Mouse (Mus musculus): ENCODE measurements around the gene Ado.

The Ado gene

DNA sequence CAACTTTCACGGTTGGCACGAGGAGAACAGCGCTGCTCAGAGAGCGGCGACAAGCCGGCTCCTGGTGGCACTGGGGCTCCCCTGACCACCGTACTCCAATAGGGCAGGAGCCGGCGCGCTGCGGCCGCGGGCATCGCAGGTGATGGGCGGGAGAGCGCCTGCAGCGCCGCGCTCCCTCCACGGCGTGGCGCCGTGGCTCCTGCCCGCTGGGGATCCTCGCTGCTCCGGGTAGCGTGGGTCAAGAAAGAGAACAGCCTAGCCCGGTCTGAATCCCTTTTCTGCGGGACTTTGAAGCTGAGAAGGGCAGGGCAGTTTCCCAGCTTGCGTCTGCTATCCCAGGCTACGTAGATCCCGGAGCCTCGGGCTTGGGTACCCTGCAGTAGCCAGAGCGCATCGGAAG lies 12.8 kb downstream of the Ado start:
- DNase-seq, result peak; percentile 52

DNA sequence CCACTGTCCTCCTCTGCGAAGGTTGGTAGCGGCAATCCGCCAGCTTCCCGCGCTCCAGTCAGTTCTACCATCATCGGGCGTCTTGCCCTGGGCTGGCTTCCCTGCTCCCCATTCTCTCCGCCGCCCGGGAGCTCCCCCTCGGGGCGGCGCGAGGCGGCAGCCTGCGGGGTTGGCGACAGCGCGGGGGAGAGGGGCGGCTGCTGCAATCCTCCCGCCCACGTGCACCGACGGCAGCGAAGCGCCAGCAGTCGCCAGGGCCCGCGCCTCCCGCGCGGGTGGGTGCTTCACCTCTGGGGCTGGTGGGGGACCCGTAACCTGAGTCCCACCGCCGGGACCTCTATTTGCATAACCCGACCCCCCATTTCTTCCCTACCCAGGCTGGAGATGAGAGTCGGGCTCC lies 13.5 kb downstream of the Ado start, which contains the start of gene Egr2:
Egr2 (plus strand) TSS at position 220 of the 400 bp plus-strand sequence.
- DNase-seq, result no peak

DNA sequence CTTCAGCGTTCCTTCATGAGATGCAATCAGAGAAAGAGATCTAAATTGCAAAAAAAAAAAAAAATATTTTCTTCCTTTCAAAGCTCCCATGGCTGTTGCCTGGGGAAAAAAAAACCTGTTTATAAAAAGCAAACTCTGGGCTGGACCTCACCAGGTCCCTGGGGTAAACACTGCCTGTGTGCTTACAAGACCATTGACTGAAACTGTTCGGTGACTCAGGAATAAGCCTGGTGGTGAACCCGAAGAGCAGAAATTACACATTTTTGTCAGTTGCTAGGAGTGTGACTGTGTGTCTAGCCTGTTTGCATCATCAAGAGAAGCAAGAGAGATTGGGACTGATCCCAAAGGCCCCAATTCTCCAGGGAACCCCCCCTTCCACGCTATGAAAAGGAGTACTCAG lies 19.0 kb downstream of the Ado start:
- DNase-seq, result no peak

DNA sequence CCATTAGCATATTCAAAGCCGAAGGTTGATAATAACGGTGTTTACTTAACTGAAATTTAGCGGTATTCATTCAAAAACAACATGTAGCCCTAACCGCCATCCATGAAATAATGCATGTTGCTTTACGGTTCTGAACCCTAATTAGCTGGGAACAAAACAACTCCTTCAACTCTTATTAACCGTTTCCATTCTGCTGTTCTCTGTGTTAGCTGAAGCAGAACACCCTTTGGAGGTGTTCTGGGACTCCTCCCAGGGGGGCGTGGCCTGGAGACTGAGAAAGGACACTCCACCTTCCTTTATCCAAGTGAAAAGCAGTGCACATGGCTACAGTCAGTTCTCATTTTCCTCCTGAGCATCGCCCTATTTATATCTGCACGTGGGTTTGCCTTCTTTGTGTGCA lies 22.3 kb downstream of the Ado start:
- no peak for DNase-seq

DNA sequence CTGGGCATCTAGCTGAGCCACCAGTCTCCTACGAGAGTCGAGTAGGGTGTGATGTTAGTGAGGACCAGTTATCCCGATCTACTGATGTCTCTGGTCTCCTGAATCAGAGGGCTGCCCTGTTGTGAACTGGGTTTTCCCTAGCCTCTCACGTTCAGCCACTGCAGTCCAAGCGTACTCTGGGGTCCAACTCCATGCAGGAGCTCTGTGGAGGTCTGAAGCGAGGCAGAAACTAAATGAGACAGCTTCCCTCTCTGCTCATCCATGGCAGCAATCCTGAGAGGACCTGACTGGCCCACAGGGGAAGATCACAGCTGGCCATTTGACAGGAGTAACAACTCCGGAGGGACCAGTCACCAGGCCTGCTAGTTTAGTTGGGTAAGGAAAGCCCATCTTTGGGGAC lies 24.1 kb downstream of the Ado start:
- no peak for DNase-seq

DNA sequence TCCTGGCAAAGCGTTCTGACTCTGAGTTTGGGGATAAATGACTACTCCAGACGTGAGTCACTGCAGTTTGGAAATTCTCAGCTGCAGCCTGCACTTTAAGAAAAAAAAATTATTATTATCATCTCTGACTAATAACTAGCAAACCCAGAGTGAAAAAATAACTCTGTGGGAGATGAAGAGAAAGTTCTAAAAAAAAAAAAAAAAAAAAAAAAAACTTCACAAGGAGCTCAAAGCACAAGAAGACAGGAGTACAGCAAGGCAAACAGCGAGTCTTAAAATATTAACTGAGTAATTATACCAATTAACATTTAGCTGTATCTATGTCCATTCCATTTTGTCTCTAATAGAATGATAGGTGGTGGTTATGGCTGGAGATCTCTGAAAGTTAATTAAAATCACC lies 24.6 kb downstream of the Ado start:
- DNase-seq, result no peak

DNA sequence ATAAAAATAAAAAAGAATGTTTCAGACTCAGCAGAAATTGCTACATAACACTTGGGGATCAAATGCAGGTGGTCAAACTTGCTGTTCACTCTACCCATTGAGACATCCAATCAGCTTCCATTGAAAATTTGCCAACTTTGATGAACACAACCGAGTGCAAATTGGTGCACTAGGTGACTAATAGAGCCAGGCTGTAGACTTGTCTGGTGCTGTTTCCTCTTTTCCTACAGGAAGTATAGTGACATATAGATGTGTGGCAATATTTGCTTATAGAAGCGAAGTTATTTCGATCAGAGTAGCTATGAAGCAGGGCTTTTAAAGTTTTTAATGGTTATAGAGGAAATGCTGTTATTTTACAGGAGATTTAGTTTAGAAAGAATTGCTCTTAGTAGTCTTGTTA lies 30.0 kb downstream of the Ado start:
- no peak for DNase-seq

DNA sequence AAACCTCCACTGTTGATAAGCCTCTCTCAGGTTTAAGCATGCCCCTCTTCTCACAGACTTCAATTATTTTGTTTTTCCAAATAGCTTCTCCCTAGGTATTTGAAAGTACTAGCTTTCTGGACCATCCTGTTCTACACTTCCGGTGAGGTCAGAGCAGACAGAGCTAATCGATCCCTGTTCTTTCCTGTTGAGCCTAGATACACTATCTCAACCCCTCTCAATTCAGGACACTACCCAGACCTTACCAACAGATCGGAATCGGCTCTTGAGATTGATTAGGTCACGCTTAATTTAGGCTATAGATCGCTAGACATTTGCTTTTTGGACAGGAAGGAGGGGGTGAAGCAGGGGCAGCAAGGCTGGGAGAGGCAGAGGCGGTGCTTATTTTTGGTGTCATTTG lies 35.9 kb downstream of the Ado start:
- DNase-seq, result no peak

DNA sequence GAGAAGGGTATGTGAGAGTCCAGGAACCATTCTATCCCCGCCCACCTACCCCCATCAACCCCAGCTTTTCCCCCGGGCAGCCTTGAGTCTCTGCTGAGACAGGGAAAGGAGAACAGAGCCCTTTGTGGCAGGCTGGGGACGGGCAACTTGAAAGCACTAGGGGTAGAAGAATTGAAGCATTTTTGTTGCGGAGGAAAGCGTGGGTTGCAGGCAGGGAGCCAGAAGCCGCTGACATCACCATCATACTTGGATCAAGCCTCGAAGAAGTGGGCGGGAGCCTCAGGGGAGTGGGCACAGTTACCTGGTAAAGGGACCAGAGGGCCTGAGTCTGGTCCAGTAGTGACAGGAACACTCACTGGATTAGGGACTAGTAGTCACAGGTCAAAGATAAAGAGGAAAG lies 36.5 kb downstream of the Ado start:
- no peak for DNase-seq

DNA sequence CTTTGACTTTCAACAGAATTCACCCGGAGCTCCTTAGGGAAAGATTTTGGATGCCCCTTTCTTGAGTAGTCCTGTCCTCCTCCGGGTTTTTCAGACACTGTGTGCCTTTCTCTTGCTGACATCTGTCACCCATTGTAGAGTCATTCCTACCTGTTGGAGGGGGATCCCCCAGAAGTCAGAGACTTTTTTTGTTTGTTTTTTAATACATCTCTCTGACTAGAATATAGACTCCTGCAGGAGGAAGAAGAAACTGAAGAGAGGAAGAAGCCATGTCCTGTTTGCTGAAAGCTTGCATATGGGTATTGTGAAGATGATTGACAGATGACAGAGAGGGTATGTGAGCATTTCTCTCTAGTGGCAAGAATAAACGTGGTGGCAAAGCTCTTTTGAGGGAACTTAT lies 43.5 kb downstream of the Ado start:
- no peak for DNase-seq

DNA sequence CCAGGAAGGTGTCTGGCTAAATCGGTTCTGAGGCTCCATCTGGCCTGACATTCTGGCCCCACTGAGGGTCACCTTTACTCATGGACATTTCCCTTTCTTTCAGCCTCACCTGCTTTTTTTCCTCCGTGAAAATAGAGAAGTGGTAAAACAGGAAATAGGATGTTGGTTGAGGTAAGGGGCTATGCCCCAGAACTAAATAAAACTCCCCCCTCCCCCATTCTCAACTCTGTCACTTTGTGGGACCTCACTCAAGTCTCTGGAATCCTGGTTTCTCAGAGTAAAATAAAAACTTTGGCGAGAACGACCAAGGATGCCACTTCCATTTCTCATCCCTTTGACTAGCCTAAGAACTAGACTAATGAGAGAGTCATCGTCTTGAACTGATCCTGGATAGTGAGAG lies 44.7 kb downstream of the Ado start:
- no peak for DNase-seq

DNA sequence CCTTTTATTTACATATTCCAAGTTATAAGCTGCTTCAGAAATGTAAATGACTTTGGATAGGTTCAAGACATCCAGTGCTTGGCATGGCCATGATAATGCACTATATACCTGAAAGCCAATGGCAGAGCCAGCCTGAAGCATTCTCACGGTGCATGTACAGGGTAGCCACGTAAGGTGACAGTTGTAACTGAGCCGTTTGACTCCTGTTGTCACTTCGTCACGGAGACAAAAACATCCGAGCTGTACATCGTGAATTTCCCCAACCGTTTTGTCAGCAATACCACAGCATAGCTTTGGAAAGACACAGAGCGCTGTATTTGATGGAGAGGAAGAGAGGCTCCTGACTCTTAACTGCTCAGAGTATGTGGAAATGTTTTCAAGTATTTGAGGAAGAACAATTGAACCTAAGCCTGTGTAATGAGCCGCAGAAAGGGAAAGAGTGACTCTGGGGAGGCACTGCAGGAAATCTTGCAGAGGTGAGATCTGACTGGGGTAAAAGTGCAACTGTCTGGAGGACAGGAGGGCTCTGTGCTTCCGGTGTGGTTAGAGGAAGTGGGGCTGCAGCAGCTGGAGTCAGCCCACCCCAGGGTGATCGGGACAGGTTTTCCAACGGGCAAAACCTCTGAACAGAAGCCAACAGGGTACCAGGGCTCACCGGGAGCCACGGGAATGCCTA lies 45.3 kb downstream of the Ado start:
- no peak for DNase-seq

DNA sequence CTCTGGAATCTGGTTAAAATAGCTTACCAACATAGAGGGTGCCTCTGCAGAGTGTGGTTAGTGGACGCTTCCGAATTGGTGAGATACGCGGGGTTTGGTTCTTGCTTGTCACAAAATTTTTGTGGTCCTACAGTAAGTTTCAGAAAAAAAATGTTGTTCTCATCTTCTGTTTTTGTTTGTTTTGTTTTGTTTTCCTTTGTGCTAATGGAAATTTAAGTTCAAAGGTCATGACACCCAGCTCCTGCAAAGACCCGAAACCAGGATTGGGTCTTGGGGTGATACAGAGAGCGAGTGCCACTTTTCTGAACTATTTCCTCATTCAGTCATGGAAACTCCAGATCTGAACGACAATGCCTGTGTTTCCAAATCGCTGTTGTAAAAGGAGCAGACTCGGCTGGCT lies 50.8 kb downstream of the Ado start:
- no peak for DNase-seq

DNA sequence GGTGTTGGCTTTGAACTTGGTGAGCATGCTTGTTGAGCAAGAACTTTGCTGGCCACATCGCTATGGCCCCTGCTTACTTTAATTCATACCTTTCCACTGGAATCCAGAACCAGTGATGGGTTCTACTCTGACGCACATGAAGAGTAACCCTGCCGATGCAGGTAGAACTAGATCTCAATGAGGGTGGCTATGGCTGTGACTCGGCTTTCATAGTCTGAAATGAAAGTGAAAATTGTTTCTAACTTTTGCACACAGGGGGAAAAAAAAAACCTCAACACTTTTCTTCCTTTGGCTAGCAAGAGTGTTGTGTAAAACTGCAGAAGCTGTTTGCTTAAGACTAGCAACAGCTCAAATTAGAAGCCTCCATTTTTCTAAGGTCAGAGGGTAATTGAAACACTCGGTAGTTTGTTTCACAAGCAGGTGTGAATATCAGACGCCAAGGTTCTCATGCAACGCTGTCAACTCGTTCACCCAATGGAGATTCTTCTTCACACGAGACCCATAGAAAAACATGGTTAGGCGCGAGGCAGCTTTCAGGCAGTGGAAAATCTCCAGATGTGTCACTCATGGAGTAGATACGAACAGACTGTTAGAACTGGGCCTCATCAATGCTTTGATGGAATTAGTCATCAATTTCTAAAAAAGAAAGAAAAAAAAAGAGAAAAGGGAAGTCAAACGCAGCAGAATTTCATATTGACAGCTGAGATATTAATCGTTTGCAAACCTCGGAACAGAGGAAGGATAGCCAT lies 51.4 kb downstream of the Ado start:
- no peak for DNase-seq

Measured in cerebellum, adult 8-10 months (tissue).